Mouse (Mus musculus) hindbrain, postnatal 0 days (tissue): ENCODE data around the gene Arl14. TPM values are rescaled to one million over a fixed set of nuclear protein-coding genes. Genes with fewer than 3 reads are reported as not detected.

ENCODE experiments used
- ATAC-seq: fragments of 200-750 bp; cut with Nextera tagmentation; 2 replicates; pipeline ENCODE4 v1.8.0; 2017; ENCODE audit warnings: mild to moderate bottlenecking, moderate TSS enrichment, moderate library complexity
- DNase-seq: peaks from one replicate; pipeline ENCODE4 v3.0.0-alpha.2; 2015; ENCODE audit warnings: low spot score
- H3K27ac ChIP-seq: fragments of 300-500 bp; sonication (generic); 2 replicates; pipeline ENCODE4 v1.5.1; 2014; ENCODE audit warnings: mild to moderate bottlenecking
- H3K27me3 ChIP-seq: fragments of 300-500 bp; sonication (generic); 2 replicates; pipeline ENCODE4 v1.6.1; 2014; ENCODE audit warnings: low read length, mixed read lengths; ENCODE audit not compliant: insufficient read depth
- H3K36me3 ChIP-seq: fragments of 300-500 bp; sonication (generic); 2 replicates; pipeline ENCODE4 v1.6.1; 2014; ENCODE audit warnings: low read length, mixed read lengths; ENCODE audit not compliant: insufficient read depth
- H3K4me1 ChIP-seq: fragments of 300-500 bp; sonication (generic); 2 replicates; pipeline ENCODE4 v1.6.1; 2014; ENCODE audit warnings: antibody characterized with exemption, low read length, mixed read lengths; ENCODE audit not compliant: insufficient read depth
- H3K4me2 ChIP-seq: fragments of 300-500 bp; sonication (generic); 2 replicates; pipeline ENCODE4 v1.6.1; 2014; ENCODE audit warnings: low read depth, mild to moderate bottlenecking, low read length, moderate library complexity, mixed read lengths
- H3K4me3 ChIP-seq: fragments of 300-500 bp; sonication (generic); 2 replicates; pipeline ENCODE4 v1.5.1; 2014; ENCODE audit warnings: low read length
- H3K9ac ChIP-seq: fragments of 300-500 bp; sonication (generic); replicated peaks from 2 replicates; pipeline ENCODE4 v1.6.1; 2014; ENCODE audit warnings: mild to moderate bottlenecking, low read length, moderate library complexity, mixed read lengths
- H3K9me3 ChIP-seq: fragments of 300-500 bp; sonication (generic); 2 replicates; pipeline ENCODE4 v1.6.1; 2016; ENCODE audit warnings: low read length, mixed read lengths
- CTCF ChIP-seq: IDR thresholded peaks from 2 replicates; pipeline ENCODE4 v1.5.1; 2016; ENCODE audit warnings: antibody characterized with exemption, control low read depth, low read depth
- WGBS: fragments of 180-500 bp; shearing (Covaris S2); extraction: QIAGEN DNeasy Blood & Tissue Kit; methylation state at CpG from one replicate; pipeline ENCODE4 v1.1.7; 2014; 5-methylcytosine and 5-hydroxymethylcytosine counted together
- polyA plus RNA-seq: library from polyadenylated mRNA; unstranded; fragments of >200 nt; fragmentation: Nextera tagmentation; extraction: Ambion mirVana; gene quantifications from 2 replicates; pipeline ENCODE4 v1.2.1, GENCODE M21; 2015
- total RNA-seq: library from RNA; depleted of rRNA; stranded (reverse); fragments of >200 nt; gene quantifications from 2 replicates; pipeline ENCODE4 v1.2.3, GENCODE M21; 2014

Gene Arl14
- total and polyA plus RNA-seq, 2 experiments from 2014 or later = not detected

GRCm38 (mm10) chr3:69236491-69236890 is 14.3 kb downstream of the Arl14 start:
- Histone ChIP-seq H3K27me3 (no peaks in the 10 kb centered on the region), H3K27ac (no peak overlapping the region), H3K9me3 (no peaks in the 10 kb centered on the region), H3K4me2 (no peak overlapping the region), H3K4me1 (no peaks in the 10 kb centered on the region), H3K4me3 (no peak overlapping the region), H3K9ac (no peak overlapping the region), H3K36me3 (no peaks in the 10 kb centered on the region)
- 90% methylated on average over 12 of the region's 12 CpGs for WGBS
- ATAC-seq = no peak
- no peak for DNase-seq
- no peak for TF ChIP-seq CTCF

GRCm38 (mm10) chr3:69238141-69238851 is 16.1 kb downstream of the Arl14 start:
- WGBS = 48% methylated on average over 12 of the region's 12 CpGs
- H3K9me3 ChIP-seq = no peaks in the 10 kb centered on the region
- H3K9ac ChIP-seq = no peak overlapping the region
- no peaks in the 10 kb centered on the region for H3K36me3 ChIP-seq
- H3K4me2 ChIP-seq = no peak overlapping the region
- ATAC-seq (no peak), DNase-seq (peak; percentile 85)
- H3K4me3 ChIP-seq = no peak overlapping the region
- H3K27ac ChIP-seq = no peak overlapping the region
- no peaks in the 10 kb centered on the region for H3K4me1 ChIP-seq
- TF ChIP-seq CTCF = peak; percentile 77
- H3K27me3 ChIP-seq = no peaks in the 10 kb centered on the region

- ATAC-seq (no peak), DNase-seq (no peak)
- H3K4me1 ChIP-seq = no peaks in the 10 kb centered on the region
- H3K27me3 ChIP-seq = no peaks in the 10 kb centered on the region
- no peak overlapping the region for H3K4me3 ChIP-seq
- no peaks in the 10 kb centered on the region for H3K9me3 ChIP-seq
- WGBS = 74% methylated on average over 5 of the region's 5 CpGs
- no peak for TF ChIP-seq CTCF
- H3K27ac ChIP-seq = no peak overlapping the region
- no peak overlapping the region for H3K9ac ChIP-seq
- H3K4me2 ChIP-seq = no peak overlapping the region
- no peaks in the 10 kb centered on the region for H3K36me3 ChIP-seq
Observed at GRCm38 (mm10) chr3:69239246-69239645, 17.0 kb downstream of the Arl14 start.

DNA sequence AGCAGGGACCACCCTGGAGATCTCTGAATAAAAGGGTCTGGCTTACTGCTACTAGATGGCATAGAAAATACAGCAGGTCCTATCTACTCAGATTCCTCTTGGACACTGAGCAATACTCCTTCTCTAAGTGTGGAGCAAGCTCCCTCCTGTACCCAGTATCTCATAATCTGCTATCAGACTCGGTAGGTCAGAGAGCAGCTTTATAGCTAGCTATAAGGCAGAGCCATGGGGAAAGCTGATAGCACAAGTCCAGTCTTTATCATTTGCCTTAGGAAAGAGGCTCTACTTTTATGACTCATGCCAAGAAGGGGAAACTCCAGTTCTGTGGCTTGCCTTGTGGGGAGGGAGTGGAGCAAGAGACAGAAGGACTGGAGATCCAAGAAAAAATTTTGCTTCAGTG is 18.8 kb downstream of the Arl14 start:
- H3K27me3 ChIP-seq = no peaks in the 10 kb centered on the region
- no peaks in the 10 kb centered on the region for H3K36me3 ChIP-seq
- H3K4me2 ChIP-seq = no peak overlapping the region
- TF ChIP-seq CTCF = no peak
- H3K4me3 ChIP-seq = no peak overlapping the region
- ATAC-seq (no peak), DNase-seq (no peak)
- 76% methylated on average over 1 of the region's 1 CpGs for WGBS
- no peak overlapping the region for H3K9ac ChIP-seq
- no peaks in the 10 kb centered on the region for H3K4me1 ChIP-seq
- no peak overlapping the region for H3K27ac ChIP-seq
- no peaks in the 10 kb centered on the region for H3K9me3 ChIP-seq

- Histone ChIP-seq H3K27me3 (no peaks in the 10 kb centered on the region), H3K4me1 (no peaks in the 10 kb centered on the region), H3K9ac (no peak overlapping the region), H3K4me3 (no peak overlapping the region), H3K27ac (no peak overlapping the region), H3K9me3 (no peaks in the 10 kb centered on the region), H3K36me3 (no peaks in the 10 kb centered on the region), H3K4me2 (no peak overlapping the region)
- 93% methylated on average over 17 of the region's 17 CpGs for WGBS
- DNase-seq (no peak), ATAC-seq (no peak)
- TF ChIP-seq CTCF = no peak
Observed at GRCm38 (mm10) chr3:69253096-69253866, 31.1 kb downstream of the Arl14 start.

- ATAC-seq = no peak
- Histone ChIP-seq H3K9ac (no peak overlapping the region), H3K4me2 (no peak overlapping the region), H3K4me1 (no peaks in the 10 kb centered on the region), H3K36me3 (no peaks in the 10 kb centered on the region), H3K27ac (no peak overlapping the region), H3K4me3 (no peak overlapping the region), H3K9me3 (no peaks in the 10 kb centered on the region), H3K27me3 (no peaks in the 10 kb centered on the region)
- TF ChIP-seq CTCF = no peak
- WGBS = 47% methylated on average over 7 of the region's 7 CpGs
- DNase-seq = no peak
Observed at GRCm38 (mm10) chr3:69254676-69255075, 32.5 kb downstream of the Arl14 start.
